Mouse (Mus musculus) stomach, embryonic 16.5 days (tissue): ENCODE data around the gene Got1. TPM values are rescaled to one million over a fixed set of nuclear protein-coding genes. Genes with fewer than 3 reads are reported as not detected.
A peak's percentile ranks its signal among the peaks of the same experiment; 100 is the strongest.

Source experiments
- ATAC-seq: fragments of 200-750 bp; cut with Nextera tagmentation; 2 replicates; pipeline ENCODE4 v1.8.0; 2017; ENCODE audit warnings: moderate number of reproducible peaks, moderate TSS enrichment; ENCODE audit not compliant: insufficient read depth, low FRiP score
- H3K27ac ChIP-seq: fragments of 300-500 bp; sonication (generic); 2 replicates; pipeline ENCODE4 v1.5.1; 2014; ENCODE audit warnings: low read length
- H3K27me3 ChIP-seq: fragments of 300-500 bp; sonication (generic); 2 replicates; pipeline ENCODE4 v1.6.1; 2014; ENCODE audit warnings: low read length, control low read depth, mixed read lengths; ENCODE audit not compliant: control insufficient read depth, insufficient read depth
- H3K36me3 ChIP-seq: fragments of 300-500 bp; sonication (generic); 2 replicates; pipeline ENCODE4 v1.6.1; 2014; ENCODE audit warnings: low read length; ENCODE audit not compliant: control insufficient read depth, insufficient read depth
- H3K4me1 ChIP-seq: fragments of 300-500 bp; sonication (generic); 2 replicates; pipeline ENCODE4 v1.6.1; 2014; ENCODE audit warnings: low read length, control low read depth, mixed read lengths; ENCODE audit not compliant: control insufficient read depth, insufficient read depth
- H3K4me2 ChIP-seq: fragments of 300-500 bp; sonication (generic); 2 replicates; pipeline ENCODE4 v1.6.1; 2014; ENCODE audit warnings: low read depth, low read length, mixed read lengths
- H3K4me3 ChIP-seq: fragments of 300-500 bp; sonication (generic); replicated peaks from 2 replicates; pipeline ENCODE4 v1.5.1; 2014; ENCODE audit warnings: mild to moderate bottlenecking, low read length
- H3K9ac ChIP-seq: fragments of 300-500 bp; sonication (generic); 2 replicates; pipeline ENCODE4 v1.6.1; 2014; ENCODE audit warnings: low read length
- H3K9me3 ChIP-seq: fragments of 300-500 bp; sonication (generic); replicated peaks from 2 replicates; pipeline ENCODE4 v1.6.1; 2016; ENCODE audit warnings: low read length, control low read depth; ENCODE audit not compliant: control insufficient read depth
- WGBS: fragments of 180-500 bp; shearing (Covaris S2); extraction: QIAGEN DNeasy Blood & Tissue Kit; methylation state at CpG from one replicate; pipeline ENCODE4 v1.1.7; 2014; 5-methylcytosine and 5-hydroxymethylcytosine counted together
- polyA plus RNA-seq: library from polyadenylated mRNA; unstranded; fragments of >200 nt; fragmentation: Nextera tagmentation; extraction: Ambion mirVana; gene quantifications from 2 replicates; pipeline ENCODE4 v1.2.1, GENCODE M21; 2015

The Got1 gene
- 34.6 and 42.3 TPM in 2 replicates for polyA plus RNA-seq

DNA sequence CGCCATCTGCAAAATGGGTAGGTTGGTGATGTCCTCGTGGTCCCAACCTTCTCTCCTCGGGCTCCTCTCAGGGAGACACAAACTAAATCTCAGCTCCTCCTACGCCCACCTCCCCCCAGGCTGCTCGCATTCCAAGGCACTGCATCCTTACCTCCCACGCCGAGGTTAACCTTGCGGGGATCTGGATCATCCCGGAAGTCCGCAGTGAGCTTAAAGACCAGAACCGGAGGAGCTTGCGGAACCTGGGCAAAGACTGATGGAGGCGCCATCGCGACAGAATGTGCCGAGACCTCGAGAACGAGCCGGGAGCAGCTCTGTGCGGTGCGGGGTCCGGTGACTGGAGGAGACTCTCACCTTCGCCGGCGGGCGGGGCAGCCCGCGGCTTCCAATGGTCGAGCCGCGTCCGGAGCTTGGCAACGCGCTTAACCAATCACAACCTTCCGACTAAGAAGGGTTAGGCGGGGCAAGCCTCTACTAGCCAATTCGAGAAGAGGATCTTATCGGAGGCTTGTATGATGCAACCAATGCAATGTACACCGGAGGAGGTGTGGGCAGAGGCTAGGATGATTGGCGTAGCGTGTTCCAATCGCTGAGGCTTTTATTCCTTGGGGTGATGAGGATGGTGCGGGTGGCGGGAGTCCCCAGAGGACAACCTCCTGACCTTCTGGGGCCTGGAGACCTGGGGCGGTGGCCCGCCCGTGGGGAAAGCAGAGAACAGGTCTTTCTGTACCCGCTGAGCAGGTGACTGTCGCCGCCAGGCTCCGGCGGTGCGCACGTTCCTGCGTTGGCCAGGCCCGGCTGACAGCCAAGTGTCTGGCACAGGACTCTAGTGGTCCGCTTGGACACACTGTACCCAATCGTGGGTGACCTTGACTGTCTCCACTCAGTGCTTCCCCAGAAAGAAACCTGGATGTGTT is at the start of gene Got1:
TSS of gene Got1 (minus strand) at position 419 of the 917 bp plus-strand sequence.
- Histone ChIP-seq H3K4me1 (peaks cover 19% of the 10 kb centered on the region), H3K4me3 (peak within 1 kb of the TSS; percentile 80), H3K4me2 (peak within 1 kb of the TSS; percentile 82), H3K27ac (no peak within 1 kb of the TSS), H3K9ac (peak within 1 kb of the TSS; percentile 75), H3K27me3 (no peaks in the 10 kb centered on the region), H3K36me3 (no peaks in the 10 kb centered on the region), H3K9me3 (no peaks in the 10 kb centered on the region)
- under 1% methylated on average over 58 of the region's 58 CpGs for WGBS
- ATAC-seq = peak; percentile 100

DNA sequence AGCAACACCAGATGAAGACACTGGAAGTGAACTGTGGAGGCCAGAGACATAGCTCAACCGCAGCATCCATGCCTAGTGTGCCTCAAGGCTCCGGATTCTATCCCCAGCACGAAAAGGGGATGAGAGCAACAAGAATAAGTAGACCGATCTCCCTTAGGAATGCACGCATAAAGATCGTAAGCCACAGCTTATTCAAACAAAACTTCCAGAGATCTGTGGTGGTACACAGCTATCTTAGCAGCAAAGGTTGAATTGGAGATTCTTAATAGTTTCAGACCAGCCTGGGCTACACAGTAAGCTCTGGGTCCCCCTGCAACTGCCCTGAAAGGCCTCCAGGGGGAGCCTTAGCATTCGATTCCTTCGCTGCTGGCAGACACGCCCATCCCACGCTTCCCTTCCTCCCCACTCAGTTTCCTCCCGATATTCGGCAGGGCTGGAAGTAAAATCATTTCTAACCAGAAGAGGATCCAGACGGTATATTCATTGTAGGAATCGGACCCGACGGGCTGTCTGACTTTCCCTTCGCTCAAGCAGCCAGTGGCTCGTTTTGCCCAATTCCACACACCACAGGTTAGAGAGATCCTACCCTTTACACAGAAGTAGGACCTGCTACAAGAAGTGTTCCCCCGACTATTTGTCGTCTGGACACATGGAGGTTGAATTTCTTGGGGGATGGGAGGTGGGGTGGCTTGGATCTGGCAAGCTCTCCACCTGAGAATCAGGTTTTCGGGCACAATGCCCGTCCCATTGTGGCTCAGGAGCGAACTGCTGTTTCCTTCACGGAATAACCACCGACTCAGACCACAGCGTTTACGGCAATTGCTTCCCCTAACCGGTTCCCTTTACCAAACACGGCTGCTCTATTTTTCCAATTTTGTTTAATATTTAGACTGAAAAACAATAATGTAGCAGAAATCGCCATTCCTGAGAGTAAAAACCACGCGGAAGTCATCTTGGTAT is 46.7 kb upstream of the Got1 start:
- Histone ChIP-seq H3K9me3 (no peaks in the 10 kb centered on the region), H3K27me3 (peaks cover 54% of the 10 kb centered on the region), H3K27ac (0 out of 2 replicates have a peak overlapping the region, but pooled peaks have one; percentile 21), H3K4me3 (peak overlapping the region; percentile 45), H3K4me1 (0 out of 2 replicates have a peak, but pooled peaks cover 3% of the 10 kb centered on the region), H3K4me2 (peak overlapping the region; percentile 70), H3K36me3 (no peaks in the 10 kb centered on the region), H3K9ac (peak overlapping the region; percentile 54)
- 13% methylated on average over 32 of the region's 32 CpGs for WGBS
- ATAC-seq = peak; percentile 73; the same call in 1 of the 2 replicates

DNA sequence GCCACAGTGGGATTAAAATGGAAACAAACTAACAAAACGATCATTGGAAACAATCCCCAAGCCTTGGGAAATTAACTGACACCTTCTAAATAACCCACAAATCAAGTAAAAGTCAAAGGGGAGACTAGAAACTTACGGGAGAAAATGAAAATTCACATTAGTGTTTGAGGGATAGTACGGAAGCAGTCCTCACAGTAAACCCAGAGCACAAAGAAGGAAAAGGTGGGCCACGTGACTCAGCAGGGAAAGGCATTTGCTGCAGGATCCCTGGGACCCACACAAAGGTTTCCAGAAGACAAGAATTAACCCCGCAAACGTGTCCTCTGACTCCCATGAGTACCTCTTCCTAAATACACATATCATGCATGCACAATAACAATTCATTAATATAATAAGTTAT is 44.7 kb upstream of the Got1 start:
- ATAC-seq = no peak
- no peak overlapping the region for H3K9ac ChIP-seq
- H3K4me1 ChIP-seq = 0 out of 2 replicates have a peak, but pooled peaks cover 3% of the 10 kb centered on the region
- no peak overlapping the region for H3K4me2 ChIP-seq
- no peak overlapping the region for H3K4me3 ChIP-seq
- H3K27me3 ChIP-seq = peaks cover 44% of the 10 kb centered on the region
- 58% methylated on average over 6 of the region's 6 CpGs for WGBS
- no peak overlapping the region for H3K27ac ChIP-seq
- no peaks in the 10 kb centered on the region for H3K9me3 ChIP-seq
- no peaks in the 10 kb centered on the region for H3K36me3 ChIP-seq

DNA sequence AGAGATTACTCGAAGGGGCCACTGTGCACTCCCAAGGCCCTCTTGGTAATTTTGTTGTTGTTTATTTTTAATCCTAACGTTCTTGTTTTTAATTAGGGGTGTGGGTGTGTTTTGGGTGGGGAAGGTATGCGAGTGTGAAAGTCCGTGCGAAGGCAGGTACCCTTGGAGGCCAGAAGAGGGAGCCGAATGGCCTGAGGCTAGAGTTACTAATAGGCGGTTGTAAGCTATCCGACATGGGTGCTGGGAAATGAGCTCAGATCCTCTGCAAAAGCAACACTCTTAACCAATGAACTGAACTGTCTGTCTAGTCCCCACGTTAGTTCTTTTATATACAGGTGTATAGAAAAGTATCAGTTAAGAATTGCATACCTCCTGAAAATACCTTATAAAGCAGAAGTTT is 43.9 kb upstream of the Got1 start:
- no peak overlapping the region for H3K27ac ChIP-seq
- no peak overlapping the region for H3K4me3 ChIP-seq
- H3K4me2 ChIP-seq = no peak overlapping the region
- ATAC-seq = no peak
- peaks cover 38% of the 10 kb centered on the region for H3K27me3 ChIP-seq
- H3K36me3 ChIP-seq = no peaks in the 10 kb centered on the region
- no peak overlapping the region for H3K9ac ChIP-seq
- WGBS = 57% methylated on average over 9 of the region's 9 CpGs
- H3K9me3 ChIP-seq = no peaks in the 10 kb centered on the region
- peaks cover 11% of the 10 kb centered on the region for H3K4me1 ChIP-seq

DNA sequence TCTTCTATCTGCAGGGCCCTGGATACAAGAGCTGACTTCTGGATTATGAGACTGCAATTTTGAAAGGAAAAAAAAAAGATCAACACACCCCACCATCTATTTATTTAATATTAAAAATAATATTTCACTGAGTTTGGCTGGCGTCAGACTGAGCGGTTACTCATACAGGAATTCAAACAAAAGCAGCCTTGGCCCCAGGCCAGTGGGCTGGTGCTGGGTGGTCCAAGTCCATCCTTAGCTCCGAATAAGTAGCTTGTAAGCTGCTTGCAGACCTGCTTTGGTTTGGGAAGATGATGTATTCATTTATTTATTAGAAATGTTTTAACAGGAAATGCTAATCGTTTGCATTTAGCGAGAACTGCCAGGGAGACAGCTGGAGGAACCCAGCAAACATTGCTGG is 38.8 kb upstream of the Got1 start:
- H3K9ac ChIP-seq = no peak overlapping the region
- peak overlapping the region; percentile 34; the same call in 1 of the 2 replicates for H3K27ac ChIP-seq
- no peak overlapping the region for H3K4me2 ChIP-seq
- no peak overlapping the region for H3K4me3 ChIP-seq
- H3K27me3 ChIP-seq = 0 out of 2 replicates have a peak, but pooled peaks cover 4% of the 10 kb centered on the region
- H3K9me3 ChIP-seq = no peaks in the 10 kb centered on the region
- peaks cover 10% of the 10 kb centered on the region for H3K4me1 ChIP-seq
- no peaks in the 10 kb centered on the region for H3K36me3 ChIP-seq
- 23% methylated on average over 5 of the region's 5 CpGs for WGBS
- no peak for ATAC-seq

DNA sequence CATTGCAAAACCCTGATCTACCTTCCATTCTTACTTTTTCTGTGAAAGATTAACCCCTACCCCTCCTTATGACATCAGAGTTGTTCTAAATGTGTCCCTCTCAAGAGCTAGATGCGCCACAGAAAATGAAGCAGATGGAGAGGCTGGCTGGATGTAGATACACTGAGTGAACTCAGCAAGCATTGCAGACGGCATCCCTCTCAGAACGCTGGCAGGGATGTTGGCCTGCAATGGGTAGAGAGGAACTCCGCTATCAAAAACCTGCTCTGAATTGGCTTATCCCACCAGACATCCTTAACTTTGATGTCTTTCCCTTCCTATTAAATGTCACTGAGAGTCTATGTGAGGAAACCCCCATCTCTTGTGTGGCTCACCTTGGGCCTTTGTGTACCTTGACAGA is 37.4 kb upstream of the Got1 start:
- Histone ChIP-seq H3K27ac (no peak overlapping the region), H3K36me3 (no peaks in the 10 kb centered on the region), H3K4me1 (peaks cover 10% of the 10 kb centered on the region), H3K9ac (no peak overlapping the region), H3K27me3 (no peaks in the 10 kb centered on the region), H3K4me2 (no peak overlapping the region), H3K9me3 (no peaks in the 10 kb centered on the region), H3K4me3 (no peak overlapping the region)
- WGBS = 88% methylated on average over 4 of the region's 4 CpGs
- ATAC-seq = no peak

DNA sequence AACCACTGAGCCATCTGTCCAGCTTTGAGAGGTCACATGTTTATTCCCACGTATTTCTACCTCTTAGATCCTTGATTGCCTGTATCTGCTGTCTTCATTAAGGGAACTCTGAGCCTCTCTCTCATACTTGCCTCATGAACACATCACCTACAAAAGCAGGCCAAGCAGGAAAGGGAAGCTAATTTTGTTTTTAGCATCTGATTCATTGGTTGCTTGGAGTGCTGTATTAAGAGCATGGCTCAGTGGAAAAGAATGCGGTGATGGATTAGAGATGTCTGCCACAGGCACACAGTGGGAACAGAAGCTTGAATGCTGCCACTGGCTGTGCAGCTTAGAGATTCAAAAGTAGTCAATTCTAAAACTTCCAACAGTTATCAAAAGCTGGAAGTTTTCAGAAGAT is 35.8 kb upstream of the Got1 start:
- no peak overlapping the region for H3K27ac ChIP-seq
- WGBS = 75% methylated on average over 2 of the region's 2 CpGs

DNA sequence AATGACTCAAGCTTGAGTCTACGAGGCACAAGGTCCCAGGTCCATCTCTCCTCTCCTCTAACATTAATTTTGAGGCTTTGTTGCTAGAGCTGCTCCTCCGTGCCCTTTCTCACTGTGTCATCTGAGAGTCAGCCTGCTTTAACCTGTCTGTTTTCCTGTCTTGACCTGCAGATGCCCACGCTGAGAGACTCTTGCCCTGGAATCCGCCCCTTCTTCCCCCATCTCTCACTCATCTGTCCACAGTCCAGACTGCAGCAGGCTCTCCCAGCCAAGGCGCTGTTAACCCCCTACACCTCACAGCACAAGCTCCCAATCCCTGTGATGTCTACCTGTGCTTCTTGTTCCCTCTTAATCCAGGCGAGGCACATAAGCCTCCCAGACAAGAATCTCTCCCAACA is 27.1 kb upstream of the Got1 start:
- peaks cover 2% of the 10 kb centered on the region; the same call in 1 of the 2 replicates for H3K4me1 ChIP-seq
- no peak overlapping the region for H3K4me3 ChIP-seq
- H3K4me2 ChIP-seq = no peak overlapping the region
- no peaks in the 10 kb centered on the region for H3K9me3 ChIP-seq
- H3K36me3 ChIP-seq = no peaks in the 10 kb centered on the region
- no peak overlapping the region for H3K9ac ChIP-seq
- 61% methylated on average over 6 of the region's 6 CpGs for WGBS
- H3K27ac ChIP-seq = no peak overlapping the region
- no peak for ATAC-seq
- peaks cover 6% of the 10 kb centered on the region; the same call in 1 of the 2 replicates for H3K27me3 ChIP-seq

More for the DNA sequence above, 35.8 kb upstream of the Got1 start:
- Histone ChIP-seq H3K36me3 (no peaks in the 10 kb centered on the region), H3K4me1 (peaks cover 10% of the 10 kb centered on the region), H3K9me3 (no peaks in the 10 kb centered on the region), H3K4me2 (no peak overlapping the region), H3K4me3 (no peak overlapping the region), H3K9ac (no peak overlapping the region), H3K27me3 (no peaks in the 10 kb centered on the region)
- no peak for ATAC-seq
